Mouse (Mus musculus) lung, postnatal 0 days (tissue): ENCODE measurements around the gene Smpd1. TPM values are rescaled to one million over a fixed set of nuclear protein-coding genes. Genes with fewer than 3 reads are reported as not detected.

Experiments used
- ATAC-seq: fragments of 200-750 bp; cut with Nextera tagmentation; 2 replicates; pipeline ENCODE4 v1.8.0; 2017; ENCODE audit warnings: moderate library complexity
- DNase-seq: peaks from one replicate; pipeline ENCODE4 v3.0.0-alpha.2; 2016; ENCODE audit warnings: low spot score
- H3K27ac ChIP-seq: fragments of 300-500 bp; sonication (generic); 2 replicates; pipeline ENCODE4 v1.5.1; 2014; ENCODE audit warnings: antibody characterized with exemption, mild to moderate bottlenecking, low read length, mixed read lengths
- H3K27me3 ChIP-seq: fragments of 300-500 bp; sonication (generic); replicated peaks from 2 replicates; pipeline ENCODE4 v1.6.1; 2014; ENCODE audit warnings: low read length, mixed read lengths; ENCODE audit not compliant: insufficient read depth
- H3K36me3 ChIP-seq: fragments of 300-500 bp; sonication (generic); 2 replicates; pipeline ENCODE4 v1.6.1; 2014; ENCODE audit warnings: low read length, mixed read lengths; ENCODE audit not compliant: insufficient read depth
- H3K4me1 ChIP-seq: fragments of 300-500 bp; sonication (generic); 2 replicates; pipeline ENCODE4 v1.6.1; 2014; ENCODE audit warnings: antibody characterized with exemption, low read depth, low read length, mixed read lengths; ENCODE audit not compliant: insufficient read depth
- H3K4me2 ChIP-seq: fragments of 300-500 bp; sonication (generic); replicated peaks from 2 replicates; pipeline ENCODE4 v1.6.1; 2014; ENCODE audit warnings: low read depth, mild to moderate bottlenecking, low read length, moderate library complexity, mixed read lengths
- H3K4me3 ChIP-seq: fragments of 300-500 bp; sonication (generic); 2 replicates; pipeline ENCODE4 v1.5.1; 2014; ENCODE audit warnings: low read depth, low read length
- H3K9ac ChIP-seq: fragments of 300-500 bp; sonication (generic); replicated peaks from 2 replicates; pipeline ENCODE4 v1.6.1; 2014; ENCODE audit warnings: low read depth, mild to moderate bottlenecking
- H3K9me3 ChIP-seq: fragments of 300-500 bp; sonication (generic); 2 replicates; pipeline ENCODE4 v1.6.1; 2016; ENCODE audit warnings: low read length, mixed read lengths
- CTCF ChIP-seq: IDR thresholded peaks from 2 replicates; pipeline ENCODE4 v1.5.1; 2016; ENCODE audit warnings: antibody characterized with exemption, mild to moderate bottlenecking
- EP300 ChIP-seq: IDR thresholded peaks from 2 replicates; pipeline ENCODE4 v1.6.1; 2016; ENCODE audit warnings: antibody characterized with exemption, mild to moderate bottlenecking, control low read depth
- WGBS: fragments of 180-500 bp; shearing (Covaris S2); extraction: QIAGEN DNeasy Blood & Tissue Kit; methylation state at CpG from one replicate; pipeline ENCODE4 v1.1.7; 2014; 5-methylcytosine and 5-hydroxymethylcytosine counted together
- polyA plus RNA-seq: library from polyadenylated mRNA; unstranded; fragments of >200 nt; fragmentation: Nextera tagmentation; extraction: Ambion mirVana; gene quantifications from 2 replicates; pipeline ENCODE4 v1.2.1, GENCODE M21; 2015

Gene Smpd1
- polyA plus RNA-seq, 1 experiment from 2014 or later, result 57.1 TPM

GRCm38 (mm10) chr7:105581959-105582358, 27.8 kb downstream of the Smpd1 start:
- Histone ChIP-seq H3K27me3 (no peaks in the 10 kb centered on the region), H3K4me2 (peak overlapping the region; percentile 90; the same call in 1 of the 2 replicates), H3K36me3 (no peaks in the 10 kb centered on the region), H3K27ac (peak overlapping the region; percentile 78), H3K9me3 (no peaks in the 10 kb centered on the region), H3K4me1 (0 out of 2 replicates have a peak, but pooled peaks cover 5% of the 10 kb centered on the region), H3K9ac (no peak overlapping the region), H3K4me3 (0 out of 2 replicates have a peak overlapping the region, but pooled peaks have one; percentile 72)
- WGBS, result 46% methylated on average over 2 of the region's 2 CpGs
- DNase-seq (no peak), ATAC-seq (no peak)
- TF ChIP-seq EP300, result no peak
- TF ChIP-seq CTCF, result no peak

- ATAC-seq, result peak; percentile 53
- Histone ChIP-seq H3K4me1 (no peaks in the 10 kb centered on the region), H3K27ac (0 out of 2 replicates have a peak overlapping the region, but pooled peaks have one; percentile 14), H3K4me2 (no peak overlapping the region), H3K27me3 (no peaks in the 10 kb centered on the region), H3K9me3 (no peaks in the 10 kb centered on the region), H3K36me3 (no peaks in the 10 kb centered on the region), H3K9ac (no peak overlapping the region), H3K4me3 (no peak overlapping the region)
- TF ChIP-seq CTCF (no peak), EP300 (no peak)
- WGBS, result 36% methylated on average over 9 of the region's 9 CpGs
- peak; percentile 47 for DNase-seq
Observed at GRCm38 (mm10) chr7:105588325-105588912, 34.3 kb downstream of the Smpd1 start.

GRCm38 (mm10) chr7:105590097-105590496, 35.9 kb downstream of the Smpd1 start:
- ATAC-seq, result no peak
- no peaks in the 10 kb centered on the region for H3K36me3 ChIP-seq
- 31% methylated on average over 7 of the region's 7 CpGs for WGBS

GRCm38 (mm10) chr7:105602860-105603623, 48.9 kb downstream of the Smpd1 start:
- no peaks in the 10 kb centered on the region for H3K4me1 ChIP-seq
- H3K27me3 ChIP-seq, result no peaks in the 10 kb centered on the region
- 34% methylated on average over 9 of the region's 9 CpGs for WGBS
- H3K9me3 ChIP-seq, result no peaks in the 10 kb centered on the region
- H3K36me3 ChIP-seq, result no peaks in the 10 kb centered on the region
- ATAC-seq (peak; percentile 85), DNase-seq (peak; percentile 82)
- H3K27ac ChIP-seq, result no peak overlapping the region
- no peak overlapping the region for H3K4me2 ChIP-seq
- H3K9ac ChIP-seq, result no peak overlapping the region
- no peak overlapping the region for H3K4me3 ChIP-seq
- TF ChIP-seq EP300, result no peak
- peak; percentile 91 for TF ChIP-seq CTCF

More at GRCm38 (mm10) chr7:105590097-105590496, 35.9 kb downstream of the Smpd1 start:
- no peak overlapping the region for H3K27ac ChIP-seq
- no peaks in the 10 kb centered on the region for H3K4me1 ChIP-seq
- DNase-seq, result no peak
- no peak overlapping the region for H3K4me3 ChIP-seq
- H3K27me3 ChIP-seq, result no peaks in the 10 kb centered on the region
- no peak overlapping the region for H3K4me2 ChIP-seq
- no peaks in the 10 kb centered on the region for H3K9me3 ChIP-seq
- H3K9ac ChIP-seq, result no peak overlapping the region
- no peak for TF ChIP-seq EP300
- TF ChIP-seq CTCF, result no peak

Other genes with a start within 250 kb of the Smpd1 start
- gene Olfr689, start 243.2 kb upstream of the Smpd1 start, polyA plus RNA-seq, result not detected in 2 replicates
- not detected in 2 replicates for gene Olfr690, start 220.3 kb upstream of the Smpd1 start, polyA plus RNA-seq
- not detected in 2 replicates for gene Olfr691, start 212.1 kb upstream of the Smpd1 start, polyA plus RNA-seq
- not detected in 2 replicates for gene Olfr692, start 186.1 kb upstream of the Smpd1 start, polyA plus RNA-seq
- gene Gm5901, start 179.3 kb upstream of the Smpd1 start, polyA plus RNA-seq, result not detected in 2 replicates
- gene Fam160a2, start 154.3 kb upstream of the Smpd1 start, polyA plus RNA-seq, result 25.1 and 26.0 TPM in 2 replicates
- gene Cnga4, start 149.8 kb upstream of the Smpd1 start, polyA plus RNA-seq, result 0.11 TPM in 1 of 2 replicates, not detected in the other
- gene Cckbr, start 128.6 kb upstream of the Smpd1 start, polyA plus RNA-seq, result 0.06 and 0.12 TPM in 2 replicates
- gene Cavin3, start 72.1 kb upstream of the Smpd1 start, polyA plus RNA-seq, result 162 and 168 TPM in 2 replicates
- 71.2 and 77.6 TPM in 2 replicates for gene Apbb1, start 27.3 kb downstream of the Smpd1 start, polyA plus RNA-seq
- gene Hpx, start 45.8 kb downstream of the Smpd1 start, polyA plus RNA-seq, result 1.7 and 2.0 TPM in 2 replicates
- gene Trim3, start 79.2 kb downstream of the Smpd1 start, polyA plus RNA-seq, result 101 and 116 TPM in 2 replicates
- 220 and 236 TPM in 2 replicates for gene Timm10b, start 85.7 kb downstream of the Smpd1 start, polyA plus RNA-seq
- gene Arfip2, start 86.1 kb downstream of the Smpd1 start, polyA plus RNA-seq, result 48.5 and 52.7 TPM in 2 replicates
- 41.7 and 53.1 TPM in 2 replicates for gene Gm45799, start 86.2 kb downstream of the Smpd1 start, polyA plus RNA-seq
- gene Dnhd1, start 96.5 kb downstream of the Smpd1 start, polyA plus RNA-seq, result 0.60 and 0.79 TPM in 2 replicates
- 378 and 390 TPM in 2 replicates for gene Ilk, start 182.2 kb downstream of the Smpd1 start, polyA plus RNA-seq
- 19.0 and 19.3 TPM in 2 replicates for gene Rrp8, start 183.0 kb downstream of the Smpd1 start, polyA plus RNA-seq
- 111 and 121 TPM in 2 replicates for gene Taf10, start 190.0 kb downstream of the Smpd1 start, polyA plus RNA-seq
- 107 and 110 TPM in 2 replicates for gene Tpp1, start 197.9 kb downstream of the Smpd1 start, polyA plus RNA-seq
- 3.0 and 3.4 TPM in 2 replicates for gene Dchs1, start 233.3 kb downstream of the Smpd1 start, polyA plus RNA-seq